Mouse (Mus musculus): ENCODE results near the gene Cadps. TPM values are rescaled to one million over a fixed set of nuclear protein-coding genes. Genes with fewer than 3 reads are reported as not detected.

Gene Cadps
- polyA plus RNA-seq, 1 experiment: 6.0 TPM

- WGBS: 78% methylated on average over 1 of the region's 1 CpGs
- H3K36me3 ChIP-seq (ENCODE audit: control insufficient read depth, insufficient read depth, low read length): no peaks in the 10 kb centered on the region
- H3K4me3 ChIP-seq (ENCODE audit: control insufficient read depth, insufficient read depth, low read length): no peak overlapping the region
- TF ChIP-seq POLR2A (IDR thresholded peaks at IDR 0.05; ENCODE audit: control insufficient read depth, extremely low read depth, insufficient read depth, low read length, poor library complexity): no peak
- TF ChIP-seq CTCF (IDR thresholded peaks at IDR 0.05; ENCODE audit: borderline replicate concordance, control insufficient read depth, extremely low read depth, insufficient read depth, low read length, poor library complexity): no peak
- no peaks in the 10 kb centered on the region for H3K27me3 ChIP-seq (ENCODE audit: control insufficient read depth, insufficient read depth, low read length)
- no peaks in the 10 kb centered on the region for H3K4me1 ChIP-seq (replicated peaks; ENCODE audit: control insufficient read depth, insufficient read depth, low read length)
- H3K27ac ChIP-seq (ENCODE audit: control insufficient read depth, insufficient read depth, low read length): no peak overlapping the region
- no peak for DNase-seq
Observed at GRCm38 (mm10) chr14:12768870-12769269, 54.0 kb downstream of the Cadps start.

GRCm38 (mm10) chr14:12753237-12753636, 69.6 kb downstream of the Cadps start:
- Histone ChIP-seq H3K4me1 (replicated peaks; ENCODE audit: control insufficient read depth, insufficient read depth, low read length) (no peaks in the 10 kb centered on the region), H3K4me3 (ENCODE audit: control insufficient read depth, insufficient read depth, low read length) (no peak overlapping the region), H3K27me3 (ENCODE audit: control insufficient read depth, insufficient read depth, low read length) (no peaks in the 10 kb centered on the region), H3K36me3 (ENCODE audit: control insufficient read depth, insufficient read depth, low read length) (no peaks in the 10 kb centered on the region), H3K27ac (ENCODE audit: control insufficient read depth, insufficient read depth, low read length) (no peak overlapping the region)
- no peak for DNase-seq
- TF ChIP-seq CTCF (IDR thresholded peaks at IDR 0.05; ENCODE audit: borderline replicate concordance, control insufficient read depth, extremely low read depth, insufficient read depth, low read length, poor library complexity) (no peak), POLR2A (IDR thresholded peaks at IDR 0.05; ENCODE audit: control insufficient read depth, extremely low read depth, insufficient read depth, low read length, poor library complexity) (no peak)
- WGBS: 91% methylated on average over 4 of the region's 4 CpGs

GRCm38 (mm10) chr14:12751821-12752220, 71.1 kb downstream of the Cadps start:
- TF ChIP-seq POLR2A (IDR thresholded peaks at IDR 0.05; ENCODE audit: control insufficient read depth, extremely low read depth, insufficient read depth, low read length, poor library complexity) (no peak), CTCF (IDR thresholded peaks at IDR 0.05; ENCODE audit: borderline replicate concordance, control insufficient read depth, extremely low read depth, insufficient read depth, low read length, poor library complexity) (no peak)
- H3K4me1 ChIP-seq (replicated peaks; ENCODE audit: control insufficient read depth, insufficient read depth, low read length): no peaks in the 10 kb centered on the region
- H3K4me3 ChIP-seq (ENCODE audit: control insufficient read depth, insufficient read depth, low read length): no peak overlapping the region
- 13% methylated on average over 1 of the region's 1 CpGs for WGBS
- H3K36me3 ChIP-seq (ENCODE audit: control insufficient read depth, insufficient read depth, low read length): no peaks in the 10 kb centered on the region
- no peak for DNase-seq
- H3K27ac ChIP-seq (ENCODE audit: control insufficient read depth, insufficient read depth, low read length): no peak overlapping the region
- H3K27me3 ChIP-seq (ENCODE audit: control insufficient read depth, insufficient read depth, low read length): no peaks in the 10 kb centered on the region

- Histone ChIP-seq H3K27ac (ENCODE audit: control insufficient read depth, insufficient read depth, low read length) (no peak overlapping the region), H3K4me3 (ENCODE audit: control insufficient read depth, insufficient read depth, low read length) (no peak overlapping the region), H3K4me1 (replicated peaks; ENCODE audit: control insufficient read depth, insufficient read depth, low read length) (no peaks in the 10 kb centered on the region), H3K36me3 (ENCODE audit: control insufficient read depth, insufficient read depth, low read length) (no peaks in the 10 kb centered on the region), H3K27me3 (ENCODE audit: control insufficient read depth, insufficient read depth, low read length) (no peaks in the 10 kb centered on the region)
- 94% methylated on average over 2 of the region's 2 CpGs for WGBS
- no peak for DNase-seq
- no peak for TF ChIP-seq POLR2A (IDR thresholded peaks at IDR 0.05; ENCODE audit: control insufficient read depth, extremely low read depth, insufficient read depth, low read length, poor library complexity)
- no peak for TF ChIP-seq CTCF (IDR thresholded peaks at IDR 0.05; ENCODE audit: borderline replicate concordance, control insufficient read depth, extremely low read depth, insufficient read depth, low read length, poor library complexity)
Observed at GRCm38 (mm10) chr14:12730979-12731378, 91.9 kb downstream of the Cadps start.

GRCm38 (mm10) chr14:12722452-12723194, 100.3 kb downstream of the Cadps start:
- no peaks in the 10 kb centered on the region for H3K36me3 ChIP-seq (ENCODE audit: control insufficient read depth, insufficient read depth, low read length)
- H3K4me1 ChIP-seq (replicated peaks; ENCODE audit: control insufficient read depth, insufficient read depth, low read length): no peaks in the 10 kb centered on the region
- H3K27me3 ChIP-seq (ENCODE audit: control insufficient read depth, insufficient read depth, low read length): no peaks in the 10 kb centered on the region
- TF ChIP-seq POLR2A (IDR thresholded peaks at IDR 0.05; ENCODE audit: control insufficient read depth, extremely low read depth, insufficient read depth, low read length, poor library complexity) (no peak), CTCF (IDR thresholded peaks at IDR 0.05; ENCODE audit: borderline replicate concordance, control insufficient read depth, extremely low read depth, insufficient read depth, low read length, poor library complexity) (no peak)
- H3K4me3 ChIP-seq (ENCODE audit: control insufficient read depth, insufficient read depth, low read length): no peak overlapping the region
- no peak overlapping the region for H3K27ac ChIP-seq (ENCODE audit: control insufficient read depth, insufficient read depth, low read length)
- 88% methylated on average over 1 of the region's 1 CpGs for WGBS
- DNase-seq: no peak

- no peaks in the 10 kb centered on the region for H3K36me3 ChIP-seq (ENCODE audit: control insufficient read depth, insufficient read depth, low read length)
- no peaks in the 10 kb centered on the region for H3K4me1 ChIP-seq (replicated peaks; ENCODE audit: control insufficient read depth, insufficient read depth, low read length)
- TF ChIP-seq POLR2A (IDR thresholded peaks at IDR 0.05; ENCODE audit: control insufficient read depth, extremely low read depth, insufficient read depth, low read length, poor library complexity) (no peak), CTCF (IDR thresholded peaks at IDR 0.05; ENCODE audit: borderline replicate concordance, control insufficient read depth, extremely low read depth, insufficient read depth, low read length, poor library complexity) (no peak)
- WGBS: 83% methylated on average over 3 of the region's 3 CpGs
- no peak overlapping the region for H3K4me3 ChIP-seq (ENCODE audit: control insufficient read depth, insufficient read depth, low read length)
- DNase-seq: no peak
- H3K27me3 ChIP-seq (ENCODE audit: control insufficient read depth, insufficient read depth, low read length): no peaks in the 10 kb centered on the region
- no peak overlapping the region for H3K27ac ChIP-seq (ENCODE audit: control insufficient read depth, insufficient read depth, low read length)
Observed at GRCm38 (mm10) chr14:12718766-12719165, 104.1 kb downstream of the Cadps start.
